Mouse (Mus musculus) ES-Bruce4 (cell line): ENCODE results near the gene Gpr132.

Experiments used
- CTCF ChIP-seq: IDR thresholded peaks from one replicate; pipeline ENCODE4 v1.8.1; 2011; ENCODE audit warnings: low read depth, low read length
- POLR2A ChIP-seq: IDR thresholded peaks from one replicate; pipeline ENCODE4 v1.8.1; 2011; ENCODE audit warnings: low read length; ENCODE audit not compliant: insufficient read depth

DNA sequence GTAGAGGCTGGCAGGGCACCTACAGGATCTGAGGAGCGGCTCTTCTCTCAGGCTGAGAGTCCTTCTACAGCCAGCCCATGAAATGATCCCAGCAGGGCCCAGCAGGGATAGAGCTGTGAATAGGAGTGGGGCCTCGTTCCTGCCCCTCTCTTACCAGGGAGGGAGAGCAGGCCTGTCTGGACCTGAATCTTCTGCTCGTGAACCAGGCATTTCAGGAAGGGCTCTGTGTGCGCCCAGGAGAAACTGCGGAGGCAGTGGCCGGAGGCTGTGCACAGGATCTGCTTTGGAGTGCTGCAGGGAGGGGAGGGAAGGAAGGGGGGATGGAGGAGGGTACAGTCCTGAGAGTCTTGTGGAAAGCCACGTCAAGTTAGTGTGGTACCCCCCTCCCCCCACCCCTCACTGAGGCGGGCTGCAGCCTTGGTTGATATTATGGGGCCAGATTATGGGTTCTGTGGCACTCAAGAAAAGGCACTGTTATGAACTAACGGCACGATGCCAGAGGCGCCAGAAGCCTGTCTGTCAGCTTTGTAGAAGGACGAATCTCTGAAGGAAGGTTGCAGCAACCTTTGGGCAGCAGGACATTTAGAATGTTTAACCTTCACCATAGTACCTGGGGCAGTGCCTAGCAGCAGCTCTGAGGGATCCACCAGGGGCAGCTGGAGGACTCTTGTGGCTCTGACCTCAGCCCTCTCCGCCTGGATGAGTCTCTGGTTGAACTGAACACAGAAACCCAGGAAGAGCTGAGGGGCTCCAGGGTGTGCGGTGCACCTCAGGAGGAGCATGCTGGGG, 53.2 kb downstream of the Gpr132 start:
- TF ChIP-seq POLR2A (no peak), CTCF (no peak)
